Mouse (Mus musculus) MEL (cell line): ENCODE results near the gene Hsdl1. TPM values are rescaled to one million over a fixed set of nuclear protein-coding genes. Genes with fewer than 3 reads are reported as not detected.

Source experiments
- DNase-seq: peaks from one replicate; pipeline ENCODE4 v3.0.0; 2011; ENCODE audit warnings: low read depth, low spot score
- H3K27ac ChIP-seq: 2 replicates; pipeline ENCODE4 v1.5.1; 2012; ENCODE audit warnings: low read depth, mild to moderate bottlenecking, control low read depth, low read length, moderate library complexity; ENCODE audit not compliant: control insufficient read depth
- H3K27me3 ChIP-seq, 2 experiments: fragments of 150-350 bp in 1 of 2; sonication (generic) in 1 of 2; 2 replicates each; pipeline ENCODE4 v1.6.1; 2012; ENCODE audit warnings: low read length in 2 of 2, mild to moderate bottlenecking in 2 of 2, improper control_type of control experiment in 1 of 2, moderate library complexity in 1 of 2; ENCODE audit not compliant: insufficient read depth in 2 of 2, control insufficient read depth in 1 of 2
- H3K36me3 ChIP-seq, 2 experiments: 2 replicates each; pipeline ENCODE4 v1.6.1; 2012 to 2014; ENCODE audit warnings: low read length in 2 of 2, improper control_type of control experiment in 1 of 2, inconsistent platforms in 1 of 2, mild to moderate bottlenecking in 1 of 2; ENCODE audit not compliant: insufficient read depth in 2 of 2, control insufficient read depth in 1 of 2
- H3K4me1 ChIP-seq, 2 experiments: fragments of 150-350 bp in 1 of 2; sonication (generic) in 1 of 2; 2 replicates each; pipeline ENCODE4 v1.6.1; 2012; ENCODE audit warnings: low read length in 2 of 2, improper control_type of control experiment in 1 of 2, mild to moderate bottlenecking in 1 of 2; ENCODE audit not compliant: insufficient read depth in 2 of 2, control insufficient read depth in 1 of 2
- H3K4me3 ChIP-seq, 2 experiments: fragments of 150-350 bp in 1 of 2; sonication (generic) in 1 of 2; 2 replicates each; pipeline ENCODE4 v1.5.1; 2012; ENCODE audit warnings: low read depth in 2 of 2, low read length in 2 of 2, mild to moderate bottlenecking in 2 of 2, moderate library complexity in 2 of 2, control low read depth in 1 of 2, improper control_type of control experiment in 1 of 2; ENCODE audit not compliant: control insufficient read depth in 1 of 2, insufficient read depth in 1 of 2
- H3K79me2 ChIP-seq: 2 replicates; pipeline ENCODE4 v1.6.1; 2012; ENCODE audit warnings: mild to moderate bottlenecking, low read length, moderate library complexity; ENCODE audit not compliant: control insufficient read depth, poor library complexity, insufficient read depth
- H3K9ac ChIP-seq: 2 replicates; pipeline ENCODE4 v1.6.1; 2012; ENCODE audit warnings: low read depth, mild to moderate bottlenecking, control low read depth, low read length, moderate library complexity; ENCODE audit not compliant: control insufficient read depth, poor library complexity, severe bottlenecking
- H3K9me3 ChIP-seq: fragments of 150-350 bp; sonication (generic); replicated peaks from 2 replicates; pipeline ENCODE4 v1.6.1; 2012; ENCODE audit warnings: mild to moderate bottlenecking, low read length, improper control_type of control experiment, moderate library complexity; ENCODE audit not compliant: insufficient read depth
- BHLHE40 ChIP-seq: IDR thresholded peaks from 2 replicates; pipeline ENCODE4 v1.6.1; 2012; ENCODE audit warnings: low read depth, mild to moderate bottlenecking, inconsistent platforms, low read length, improper control_type of control experiment, borderline replicate concordance
- CTCF ChIP-seq, 3 experiments: IDR thresholded peaks in 2 of 3; conservative IDR thresholded peaks in 1 of 3; 2 replicates each; pipeline ENCODE4 v1.5.1; 2011 to 2012; ENCODE audit warnings: low read length in 3 of 3, low read depth in 2 of 3, mild to moderate bottlenecking in 2 of 3, improper control_type of control experiment in 1 of 3, inconsistent platforms in 1 of 3, mixed read lengths in 1 of 3, moderate library complexity in 1 of 3; ENCODE audit not compliant: control insufficient read depth in 1 of 3, insufficient read depth in 1 of 3, poor library complexity in 1 of 3, severe bottlenecking in 1 of 3
- E2F4 ChIP-seq: IDR thresholded peaks from 2 replicates; pipeline ENCODE4 v1.6.1; 2011; ENCODE audit warnings: low read depth, low read length, improper control_type of control experiment, borderline replicate concordance
- EP300 ChIP-seq, 2 experiments: IDR thresholded peaks; 2 replicates each; pipeline ENCODE4 v1.6.1; 2011; ENCODE audit warnings: improper control_type of control experiment in 2 of 2, low read length in 2 of 2, low read depth in 1 of 2, mild to moderate bottlenecking in 1 of 2
- GABPA ChIP-seq: IDR thresholded peaks from 2 replicates; pipeline ENCODE4 v1.6.1; 2012; ENCODE audit warnings: low read depth, mild to moderate bottlenecking, inconsistent platforms, low read length, improper control_type of control experiment, moderate library complexity
- GATA1 ChIP-seq: IDR thresholded peaks from 2 replicates; pipeline ENCODE4 v1.6.1; 2011; ENCODE audit warnings: low read depth, low read length, improper control_type of control experiment
- HCFC1 ChIP-seq: IDR thresholded peaks from 2 replicates; pipeline ENCODE4 v1.6.1; 2012; ENCODE audit warnings: low read depth, mild to moderate bottlenecking, inconsistent platforms, low read length, improper control_type of control experiment, moderate library complexity
- MAFK ChIP-seq: IDR thresholded peaks from 2 replicates; pipeline ENCODE4 v1.6.1; 2011; ENCODE audit warnings: low read depth, mild to moderate bottlenecking, low read length, improper control_type of control experiment, borderline replicate concordance
- NELFE ChIP-seq: IDR thresholded peaks from 2 replicates; pipeline ENCODE4 v1.6.1; 2011; ENCODE audit warnings: low read depth, low read length, improper control_type of control experiment
- POLR2AphosphoS2 ChIP-seq: IDR thresholded peaks from 2 replicates; pipeline ENCODE4 v1.6.1; 2011; ENCODE audit warnings: low read length, improper control_type of control experiment
- RCOR1 ChIP-seq: IDR thresholded peaks from 2 replicates; pipeline ENCODE4 v1.6.1; 2012; ENCODE audit warnings: low read depth, mild to moderate bottlenecking, inconsistent platforms, low read length, improper control_type of control experiment
- SIN3A ChIP-seq: IDR thresholded peaks from 2 replicates; pipeline ENCODE4 v1.6.1; 2012; ENCODE audit warnings: low read length, improper control_type of control experiment, inconsistent platforms
- SMC3 ChIP-seq: IDR thresholded peaks from 2 replicates; pipeline ENCODE4 v1.6.1; 2011; ENCODE audit warnings: low read depth, low read length, improper control_type of control experiment
- TAL1 ChIP-seq: IDR thresholded peaks from 2 replicates; pipeline ENCODE4 v1.6.1; 2012; ENCODE audit warnings: mild to moderate bottlenecking, inconsistent platforms, low read length, moderate library complexity, mixed read lengths
- TBP ChIP-seq: IDR thresholded peaks from 2 replicates; pipeline ENCODE4 v1.8.0; 2011; ENCODE audit warnings: low read depth, low read length, improper control_type of control experiment
- UBTF ChIP-seq: IDR thresholded peaks from 2 replicates; pipeline ENCODE4 v1.6.1; 2012; ENCODE audit warnings: low read depth, mild to moderate bottlenecking, inconsistent platforms, low read length, improper control_type of control experiment, moderate library complexity, borderline replicate concordance; ENCODE audit not compliant: insufficient read depth
- USF1 ChIP-seq: IDR thresholded peaks from 2 replicates; pipeline ENCODE4 v1.6.1; 2014; ENCODE audit warnings: low read depth, mild to moderate bottlenecking, inconsistent platforms, low read length, improper control_type of control experiment, moderate library complexity
- USF2 ChIP-seq, 2 experiments: IDR thresholded peaks; 2 replicates each; pipeline ENCODE4 v1.6.1; 2011 to 2012; ENCODE audit warnings: improper control_type of control experiment in 2 of 2, low read length in 2 of 2, borderline replicate concordance in 1 of 2, inconsistent platforms in 1 of 2, low read depth in 1 of 2, mild to moderate bottlenecking in 1 of 2; ENCODE audit not compliant: insufficient read depth in 1 of 2
- ZMIZ1 ChIP-seq: IDR thresholded peaks from 2 replicates; pipeline ENCODE4 v1.6.1; 2012; ENCODE audit warnings: low read depth, mild to moderate bottlenecking, inconsistent platforms, low read length, improper control_type of control experiment, moderate library complexity
- polyA plus RNA-seq, 2 experiments: library from polyadenylated mRNA; stranded (reverse) in 1 of 2; unstranded in 1 of 2; fragments of >175 nt in 1 of 2; fragments of >200 nt in 1 of 2; gene quantifications; 2 replicates each; pipeline versions ENCODE4 v1.2.1 to v1.2.4; 2012; ENCODE audit warnings: low replicate concordance in 2 of 2, low read depth in 1 of 2; ENCODE audit not compliant: insufficient read length in 2 of 2, insufficient read depth in 1 of 2, missing spikeins in 1 of 2
- total RNA-seq: library from RNA; depleted of rRNA; stranded (reverse); fragments of 300-350 nt; gene quantifications from 2 replicates; pipeline ENCODE4 v1.2.3, GENCODE M21; 2012

Gene Hsdl1
- total and polyA plus RNA-seq, 3 experiments = 29.4 to 46.3 (median 37.1) TPM

GRCm38 (mm10) chr8:119552967-119553366 lies 22.0 kb downstream of the Hsdl1 start (continued):
- TF ChIP-seq ZMIZ1 = no peak

GRCm38 (mm10) chr8:119548560-119549113 lies 26.3 kb downstream of the Hsdl1 start:
- TF ChIP-seq HCFC1 (no peak), TBP (no peak), GATA1 (no peak), USF2 (IDR thresholded peaks at IDR 0.05; ENCODE audit: borderline replicate concordance in 1 of 2, insufficient read depth in 1 of 2, low read depth in 1 of 2, low read length in 2 of 2) (no peak), EP300 (IDR thresholded peaks at IDR 0.05; ENCODE audit: low read depth in 1 of 2, low read length in 2 of 2) (no peak), GABPA (no peak), BHLHE40 (no peak), USF1 (no peak), POLR2AphosphoS2 (no peak)
- Histone ChIP-seq H3K9ac (no peak overlapping the region), H3K79me2 (peaks cover 38% of the 10 kb centered on the region), H3K27ac (no peak overlapping the region), H3K9me3 (no peaks in the 10 kb centered on the region), H3K4me1 (no peaks in the 10 kb centered on the region), H3K27me3 (no peaks in the 10 kb centered on the region), H3K36me3 (peaks cover 0 to 9% of the 10 kb centered on the region in 2 experiments; a peak in 3 of 4 replicates), H3K4me3 (no peak overlapping the region)
- no peak for DNase-seq

GRCm38 (mm10) chr8:119547019-119547691 lies 27.8 kb downstream of the Hsdl1 start:
- Histone ChIP-seq H3K27ac (no peak overlapping the region), H3K36me3 (peaks cover 0 to 15% of the 10 kb centered on the region in 2 experiments; a peak in 2 of 4 replicates)

More at GRCm38 (mm10) chr8:119547019-119547691, 27.8 kb downstream of the Hsdl1 start:
- H3K4me3 ChIP-seq = no peak overlapping the region
- H3K9ac ChIP-seq = no peak overlapping the region
- no peaks in the 10 kb centered on the region for H3K9me3 ChIP-seq
- H3K79me2 ChIP-seq = peaks cover 26% of the 10 kb centered on the region
- TF ChIP-seq ZMIZ1 = no peak
- no peak for TF ChIP-seq MAFK
- no peak for TF ChIP-seq NELFE
- TF ChIP-seq SIN3A = no peak
- no peak for TF ChIP-seq E2F4
- no peak for TF ChIP-seq CTCF (IDR thresholded peaks at IDR 0.05 in 2 of 3, conservative IDR thresholded peaks at IDR 0.05 in 1 of 3; ENCODE audit: control insufficient read depth in 1 of 3, insufficient read depth in 1 of 3, low read depth in 2 of 3, low read length in 3 of 3, poor library complexity in 1 of 3, severe bottlenecking in 1 of 3)
- TF ChIP-seq TBP = no peak
- no peak for TF ChIP-seq RCOR1
- no peak for TF ChIP-seq POLR2AphosphoS2
- TF ChIP-seq TAL1 = no peak
- no peak for TF ChIP-seq UBTF
- no peak for TF ChIP-seq SMC3
- TF ChIP-seq, all 39 proteins: peak for 0
- H3K27me3 ChIP-seq = no peaks in the 10 kb centered on the region
- no peak for DNase-seq
- no peaks in the 10 kb centered on the region for H3K4me1 ChIP-seq
